Mouse (Mus musculus) liver, embryonic 11.5 days (tissue): ENCODE results near the gene Mmp8. TPM values are rescaled to one million over a fixed set of nuclear protein-coding genes. Genes with fewer than 3 reads are reported as not detected.

Source experiments
- ATAC-seq: fragments of 200-750 bp; cut with Nextera tagmentation; replicated peaks from 2 replicates; pipeline ENCODE4 v1.8.0; 2017; ENCODE audit warnings: moderate number of reproducible peaks, mild to moderate bottlenecking, moderate TSS enrichment, moderate library complexity; ENCODE audit not compliant: low FRiP score
- DNase-seq: peaks from one replicate; pipeline ENCODE4 v3.0.0-alpha.2; 2017; ENCODE audit warnings: low spot score
- H3K27ac ChIP-seq: fragments of 300-500 bp; sonication (generic); 2 replicates; pipeline ENCODE4 v1.5.1; 2014; ENCODE audit warnings: mild to moderate bottlenecking, low read depth, low read length, control low read depth
- H3K27me3 ChIP-seq: fragments of 300-500 bp; sonication (generic); replicated peaks from 2 replicates; pipeline ENCODE4 v1.6.1; 2014; ENCODE audit warnings: low read length, mixed read lengths; ENCODE audit not compliant: control insufficient read depth, insufficient read depth
- H3K36me3 ChIP-seq: fragments of 300-500 bp; sonication (generic); 2 replicates; pipeline ENCODE4 v1.6.1; 2014; ENCODE audit warnings: mild to moderate bottlenecking, low read length, moderate library complexity, mixed read lengths; ENCODE audit not compliant: control insufficient read depth, insufficient read depth
- H3K4me1 ChIP-seq: fragments of 300-500 bp; sonication (generic); replicated peaks from 2 replicates; pipeline ENCODE4 v1.6.1; 2014; ENCODE audit warnings: low read length, mixed read lengths; ENCODE audit not compliant: control insufficient read depth, insufficient read depth
- H3K4me2 ChIP-seq: fragments of 300-500 bp; sonication (generic); 2 replicates; pipeline ENCODE4 v1.6.1; 2014; ENCODE audit warnings: mild to moderate bottlenecking, control low read depth, moderate library complexity
- H3K4me3 ChIP-seq: fragments of 300-500 bp; sonication (generic); 2 replicates; pipeline ENCODE4 v1.5.1; 2014; ENCODE audit warnings: low read depth, low read length, control low read depth
- H3K9ac ChIP-seq: fragments of 300-500 bp; sonication (generic); 2 replicates; pipeline ENCODE4 v1.6.1; 2014; ENCODE audit warnings: low read depth, low read length, control low read depth
- H3K9me3 ChIP-seq: fragments of 300-500 bp; sonication (generic); 2 replicates; pipeline ENCODE4 v1.6.1; 2016; ENCODE audit warnings: low read length, inconsistent platforms, mixed read lengths; ENCODE audit not compliant: control insufficient read depth
- WGBS: fragments of 180-500 bp; shearing (Covaris S2); extraction: QIAGEN DNeasy Blood & Tissue Kit; methylation state at CpG from one replicate; pipeline ENCODE4 v1.1.7; 2014; 5-methylcytosine and 5-hydroxymethylcytosine counted together
- polyA plus RNA-seq: library from polyadenylated mRNA; unstranded; fragments of >200 nt; fragmentation: Nextera tagmentation; extraction: Ambion mirVana; gene quantifications from 2 replicates; pipeline ENCODE4 v1.2.1, GENCODE M21; 2014

The Mmp8 gene
- polyA plus RNA-seq: 0.48 and 0.61 TPM in 2 replicates

DNA sequence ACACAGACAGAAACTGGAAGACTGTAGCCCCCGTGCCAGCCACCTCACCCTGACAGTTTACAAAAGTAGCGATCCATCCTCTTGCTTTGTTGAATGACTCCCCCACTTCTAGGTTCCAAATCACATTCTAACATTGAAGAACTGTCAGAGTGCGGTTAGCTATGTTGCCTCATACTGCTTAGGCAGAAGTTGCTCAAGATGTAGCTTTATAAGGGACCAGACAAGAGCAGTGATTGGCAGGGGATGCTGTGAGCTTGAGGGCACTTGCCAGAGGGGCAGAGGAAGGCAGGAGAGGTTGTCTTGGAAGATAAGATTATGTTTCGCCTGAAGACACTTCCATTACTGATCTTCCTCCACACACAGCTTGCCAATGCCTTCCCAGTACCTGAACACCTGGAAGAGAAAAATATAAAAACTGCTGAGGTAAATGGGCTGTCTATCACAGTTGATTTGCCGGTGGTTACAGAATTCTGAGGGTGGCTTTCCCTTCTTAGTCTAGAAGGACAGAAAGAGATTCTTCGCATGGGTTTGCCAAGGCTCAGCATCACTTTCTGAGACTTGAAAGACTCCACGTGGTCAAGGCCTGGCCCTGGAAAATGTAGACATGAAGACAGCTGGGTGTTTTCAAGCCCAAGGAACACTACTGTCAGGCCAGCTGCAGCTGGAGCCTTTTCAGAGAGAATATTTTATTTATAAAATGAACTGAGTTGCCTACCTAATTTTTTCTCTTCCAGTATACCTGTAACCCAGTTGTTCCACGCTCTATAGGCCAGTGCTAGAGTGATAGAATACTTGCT lies at the start of gene Mmp8:
TSS of gene Mmp8 (plus strand) at position 236 of the 797 bp plus-strand sequence.
- Histone ChIP-seq H3K36me3 (no peaks in the 10 kb centered on the region), H3K4me3 (no peak within 1 kb of the TSS), H3K4me1 (no peaks in the 10 kb centered on the region), H3K27ac (no peak within 1 kb of the TSS), H3K9ac (no peak within 1 kb of the TSS), H3K9me3 (no peaks in the 10 kb centered on the region), H3K4me2 (no peak within 1 kb of the TSS), H3K27me3 (no peaks in the 10 kb centered on the region)
- DNase-seq (no peak), ATAC-seq (no peak)
- 74% methylated on average over 8 of the region's 8 CpGs for WGBS

DNA sequence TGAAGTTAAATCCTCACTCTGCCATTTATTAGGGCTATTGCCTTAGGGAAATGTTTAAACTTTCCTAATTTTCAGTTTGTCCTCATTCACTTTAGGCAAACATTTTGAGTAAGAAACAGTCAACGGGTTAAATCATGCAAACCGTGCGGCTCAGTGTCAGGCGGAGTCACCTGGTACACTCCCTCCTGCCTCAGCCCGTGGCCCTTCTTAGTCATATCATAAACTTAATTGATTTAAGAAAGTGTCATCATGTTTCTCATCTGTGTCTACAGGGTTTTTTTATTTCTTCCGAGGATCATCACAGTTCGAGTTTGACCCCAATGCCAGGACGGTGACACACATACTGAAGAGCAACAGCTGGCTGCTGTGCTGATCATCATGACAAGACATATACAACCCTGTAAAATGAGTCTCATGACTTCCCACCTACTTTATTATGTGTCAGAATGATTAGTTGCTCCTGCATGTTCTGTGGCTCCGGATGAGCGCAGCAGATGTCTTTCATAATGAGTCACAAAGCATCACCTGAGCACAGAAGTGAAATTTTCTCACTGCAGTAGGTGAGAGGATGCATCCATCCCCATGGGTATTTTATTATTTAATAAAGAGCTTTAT lies 48.5 kb upstream of the Mmp8 start:
- DNase-seq: no peak
- H3K4me1 ChIP-seq: no peaks in the 10 kb centered on the region
- no peak overlapping the region for H3K4me3 ChIP-seq
- no peak overlapping the region for H3K4me2 ChIP-seq
- H3K27me3 ChIP-seq: no peaks in the 10 kb centered on the region
- H3K36me3 ChIP-seq: no peaks in the 10 kb centered on the region
- no peak for ATAC-seq
- H3K9me3 ChIP-seq: no peaks in the 10 kb centered on the region
- WGBS: 86% methylated on average over 10 of the region's 10 CpGs
- no peak overlapping the region for H3K9ac ChIP-seq
- no peak overlapping the region for H3K27ac ChIP-seq

DNA sequence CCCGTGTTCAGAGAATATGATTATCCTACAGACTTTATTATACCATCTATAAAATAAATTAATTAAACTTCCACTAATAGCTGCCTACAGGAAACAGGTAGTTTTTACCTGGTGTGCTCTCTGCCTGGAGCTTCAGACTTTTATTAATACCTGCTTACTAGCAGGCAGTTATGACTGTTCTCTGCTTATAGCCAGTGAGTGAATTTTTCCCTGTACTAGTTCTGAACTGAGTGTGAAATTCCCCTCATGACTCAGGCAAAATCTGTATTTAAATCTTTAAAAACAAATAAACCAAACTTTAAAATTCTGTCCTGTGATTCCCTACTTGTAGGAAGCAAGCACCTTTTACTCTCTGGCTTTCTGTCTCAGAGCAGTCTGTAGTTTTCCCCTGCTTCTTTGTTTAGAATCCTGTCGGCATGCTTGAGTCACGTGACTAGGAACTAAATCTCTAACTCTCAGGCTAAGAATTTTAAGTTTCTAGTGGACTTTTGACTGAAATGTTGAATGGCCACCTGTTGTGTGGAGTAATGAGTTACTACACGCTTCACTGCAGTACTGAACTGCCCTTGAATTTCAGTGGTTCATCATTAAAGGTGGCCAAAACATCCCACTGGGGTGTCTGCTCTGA lies 40.2 kb upstream of the Mmp8 start:
- ATAC-seq (no peak), DNase-seq (no peak)
- no peaks in the 10 kb centered on the region for H3K4me1 ChIP-seq
- H3K9me3 ChIP-seq: no peaks in the 10 kb centered on the region
- WGBS: 79% methylated on average over 4 of the region's 4 CpGs
- H3K4me2 ChIP-seq: no peak overlapping the region
- no peaks in the 10 kb centered on the region for H3K36me3 ChIP-seq
- no peaks in the 10 kb centered on the region for H3K27me3 ChIP-seq
- no peak overlapping the region for H3K27ac ChIP-seq
- H3K4me3 ChIP-seq: no peak overlapping the region
- no peak overlapping the region for H3K9ac ChIP-seq

DNA sequence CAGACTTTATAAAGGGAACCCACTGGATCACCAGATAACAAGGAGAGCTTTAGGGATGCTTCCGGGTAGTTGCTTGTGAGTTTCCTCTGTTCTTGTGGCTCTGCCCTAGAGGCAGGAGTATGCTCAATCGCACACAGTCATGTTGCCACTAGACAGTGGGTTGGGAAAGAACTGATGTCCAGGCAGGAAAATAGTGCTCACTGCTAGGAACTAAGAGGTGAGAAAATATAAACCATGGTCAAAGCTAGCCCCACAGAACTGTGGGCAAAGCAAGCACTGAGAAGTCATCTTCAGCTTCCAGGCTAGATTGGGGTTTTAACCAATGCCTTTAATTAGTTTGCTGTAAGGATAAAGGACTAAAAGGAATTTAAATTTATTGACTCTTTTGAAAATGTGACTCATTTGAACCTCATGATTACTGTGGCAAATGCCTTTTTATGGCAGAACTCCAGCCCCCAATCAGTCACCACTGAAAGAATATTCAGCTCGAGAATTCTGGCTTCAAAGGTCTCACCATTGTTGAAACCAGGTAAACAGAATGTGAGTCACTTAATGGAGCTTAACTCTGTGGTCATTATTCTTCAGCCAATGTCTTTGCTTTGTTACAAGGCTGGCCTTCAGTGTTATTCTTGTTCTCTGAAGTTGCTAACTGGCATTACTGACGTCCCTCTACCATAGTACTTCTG lies 31.9 kb upstream of the Mmp8 start:
- Histone ChIP-seq H3K27ac (no peak overlapping the region), H3K4me3 (no peak overlapping the region), H3K9ac (no peak overlapping the region), H3K36me3 (no peaks in the 10 kb centered on the region), H3K27me3 (no peaks in the 10 kb centered on the region), H3K4me2 (no peak overlapping the region), H3K4me1 (no peaks in the 10 kb centered on the region), H3K9me3 (no peaks in the 10 kb centered on the region)
- no peak for ATAC-seq
- no peak for DNase-seq
- WGBS: 62% methylated on average over 4 of the region's 4 CpGs

DNA sequence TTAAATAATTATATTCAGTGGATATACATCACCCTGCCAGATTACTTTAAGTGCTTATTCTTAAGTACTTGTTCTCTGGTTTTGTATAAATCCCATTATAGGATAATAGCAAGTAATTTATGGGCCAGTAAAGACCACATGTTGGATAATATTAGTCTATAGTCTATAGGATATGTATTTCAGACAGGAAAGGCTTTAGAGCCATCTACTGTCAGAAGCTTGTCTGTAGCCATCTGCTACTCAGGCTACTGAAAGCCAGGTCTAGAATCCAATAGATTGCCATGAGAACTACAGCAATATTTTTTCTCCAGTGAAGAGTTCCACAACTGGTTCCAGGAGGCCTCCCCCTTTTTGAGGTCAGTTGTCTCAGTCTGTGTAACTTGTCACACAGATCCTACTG lies 15.5 kb upstream of the Mmp8 start:
- H3K27me3 ChIP-seq: no peaks in the 10 kb centered on the region
- H3K4me1 ChIP-seq: no peaks in the 10 kb centered on the region
- no peak overlapping the region for H3K9ac ChIP-seq
- no peaks in the 10 kb centered on the region for H3K9me3 ChIP-seq
- ATAC-seq: no peak
- H3K4me2 ChIP-seq: no peak overlapping the region
- DNase-seq: no peak
- no peaks in the 10 kb centered on the region for H3K36me3 ChIP-seq
- H3K4me3 ChIP-seq: no peak overlapping the region
- no peak overlapping the region for H3K27ac ChIP-seq

DNA sequence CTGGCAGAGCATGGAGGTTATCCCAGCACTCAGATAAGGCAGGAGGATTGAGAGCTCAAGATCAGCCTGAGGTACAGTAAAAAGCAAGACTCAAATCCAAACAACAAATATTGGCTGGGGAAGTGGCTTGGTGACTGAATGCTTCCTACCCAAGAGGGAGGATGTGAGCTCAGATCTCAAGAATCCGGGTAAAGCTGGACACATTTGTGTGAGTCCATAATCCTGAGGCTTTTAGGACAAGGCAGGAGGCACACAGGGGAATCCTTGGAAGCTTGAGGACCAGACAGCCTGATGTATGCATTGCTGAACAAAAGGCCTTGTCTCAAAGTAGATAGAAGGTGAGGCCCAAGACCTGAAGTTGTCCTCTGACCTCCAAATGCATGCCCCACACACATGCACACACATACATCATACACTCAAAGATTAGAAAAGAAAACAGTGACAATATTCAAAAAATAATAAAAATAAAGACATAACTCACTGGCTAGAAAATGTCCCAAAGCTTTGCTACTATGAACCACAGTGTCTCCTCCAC lies 13.3 kb upstream of the Mmp8 start:
- H3K4me3 ChIP-seq: no peak overlapping the region
- ATAC-seq (no peak), DNase-seq (no peak)
- no peaks in the 10 kb centered on the region for H3K36me3 ChIP-seq
- H3K4me2 ChIP-seq: no peak overlapping the region
- no peak overlapping the region for H3K27ac ChIP-seq
- no peak overlapping the region for H3K9ac ChIP-seq
- no peaks in the 10 kb centered on the region for H3K4me1 ChIP-seq
- no peaks in the 10 kb centered on the region for H3K9me3 ChIP-seq
- WGBS: 45% methylated on average over 1 of the region's 1 CpGs
- H3K27me3 ChIP-seq: no peaks in the 10 kb centered on the region

DNA sequence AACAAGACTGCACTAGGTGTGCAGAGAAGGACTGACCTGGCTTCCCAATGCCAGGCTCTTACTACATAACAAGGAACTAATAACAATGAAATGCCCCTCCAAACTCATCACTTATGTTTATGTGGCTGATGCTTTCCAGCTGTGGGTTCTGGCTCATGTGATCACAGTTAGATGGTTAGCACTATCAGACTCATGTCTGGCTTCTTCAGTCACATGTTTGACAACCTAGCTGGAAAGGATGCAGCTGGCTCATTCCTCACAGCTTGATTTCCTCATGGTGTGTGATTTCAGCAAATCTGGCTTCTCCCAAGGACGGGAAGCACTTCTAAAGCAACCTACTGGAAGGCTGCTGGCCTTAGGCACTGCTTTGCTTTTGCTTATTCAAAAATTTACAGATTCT lies 12.8 kb upstream of the Mmp8 start:
- no peak for DNase-seq
- no peak overlapping the region for H3K4me2 ChIP-seq
- H3K36me3 ChIP-seq: no peaks in the 10 kb centered on the region
- H3K27me3 ChIP-seq: no peaks in the 10 kb centered on the region
- H3K27ac ChIP-seq: no peak overlapping the region
- 42% methylated on average over 1 of the region's 1 CpGs for WGBS
- no peaks in the 10 kb centered on the region for H3K9me3 ChIP-seq
- no peak for ATAC-seq
- H3K9ac ChIP-seq: no peak overlapping the region
- H3K4me3 ChIP-seq: no peak overlapping the region
- no peaks in the 10 kb centered on the region for H3K4me1 ChIP-seq

DNA sequence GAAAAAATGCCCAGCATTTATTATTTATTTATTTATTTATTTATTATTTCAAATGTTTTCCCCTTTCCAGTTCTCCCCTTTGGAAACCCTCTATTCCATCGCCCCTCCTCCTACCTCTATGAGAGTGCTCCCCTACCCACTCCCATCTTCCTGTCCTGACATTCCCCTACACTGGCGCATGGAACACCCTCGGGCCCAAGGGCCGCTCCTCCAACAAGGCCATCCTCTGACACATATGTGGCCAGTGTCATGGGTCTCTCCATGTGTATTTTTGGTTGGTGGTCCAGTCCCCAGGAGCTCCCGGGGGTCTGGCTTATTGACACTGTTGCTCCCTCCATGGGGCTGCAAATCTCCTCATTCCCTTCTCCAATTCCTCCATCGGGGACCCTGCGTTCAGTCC lies 12.3 kb upstream of the Mmp8 start:
- no peaks in the 10 kb centered on the region for H3K4me1 ChIP-seq
- no peak overlapping the region for H3K27ac ChIP-seq
- H3K27me3 ChIP-seq: no peaks in the 10 kb centered on the region
- DNase-seq (no peak), ATAC-seq (no peak; the same call in 1 of the 2 replicates)
- H3K9ac ChIP-seq: no peak overlapping the region
- H3K9me3 ChIP-seq: no peaks in the 10 kb centered on the region
- WGBS: 86% methylated on average over 7 of the region's 7 CpGs
- no peak overlapping the region for H3K4me3 ChIP-seq
- H3K4me2 ChIP-seq: no peak overlapping the region
- H3K36me3 ChIP-seq: no peaks in the 10 kb centered on the region
